Mouse (Mus musculus) C2C12 (cell line): ENCODE results near the gene Gstm2. TPM values are rescaled to one million over a fixed set of nuclear protein-coding genes. Genes with fewer than 3 reads are reported as not detected.
"Not testable (repeated sequence)": the region's sequence is repeated elsewhere in the genome, so short reads cannot be mapped to it uniquely, and the experiment has no call there.

Experiments used
- H3K27me3 ChIP-seq: one replicate; pipeline ENCODE4 v1.6.1; 2011; ENCODE audit not compliant: control insufficient read depth, insufficient read depth, insufficient read length
- H3K36me3 ChIP-seq: one replicate; pipeline ENCODE4 v1.6.1; 2011; ENCODE audit not compliant: control insufficient read depth, insufficient read depth
- H3K4me3 ChIP-seq: one replicate; pipeline ENCODE4 v1.5.1; 2011; ENCODE audit warnings: mild to moderate bottlenecking, control low read depth; ENCODE audit not compliant: poor library complexity, insufficient read depth, severe bottlenecking
- H3K79me2 ChIP-seq: one replicate; pipeline ENCODE4 v1.6.1; 2011; ENCODE audit not compliant: control insufficient read depth, insufficient read depth
- H3K79me3 ChIP-seq: one replicate; pipeline ENCODE4 v1.6.1; 2011; ENCODE audit warnings: low read depth, control low read depth
- H3ac ChIP-seq: one replicate; pipeline ENCODE3; 2011; ENCODE audit warnings: low read depth; ENCODE audit not compliant: control insufficient read depth, insufficient read length
- CEBPB ChIP-seq: IDR thresholded peaks from one replicate; pipeline ENCODE4 v1.6.1; 2011; ENCODE audit warnings: low read depth, mild to moderate bottlenecking, control low read depth, moderate library complexity
- CTCF ChIP-seq: IDR thresholded peaks from one replicate; pipeline ENCODE4 v1.5.1; 2011; ENCODE audit not compliant: control insufficient read depth, insufficient read depth, insufficient read length
- FOSL1 ChIP-seq: IDR thresholded peaks from one replicate; pipeline ENCODE4 v1.8.0; 2011; ENCODE audit warnings: mild to moderate bottlenecking, low read length; ENCODE audit not compliant: poor library complexity, insufficient read depth, severe bottlenecking
- MAX ChIP-seq: IDR thresholded peaks from one replicate; pipeline ENCODE4 v1.6.1; 2011; ENCODE audit warnings: mild to moderate bottlenecking, control low read depth
- MYOD1 ChIP-seq: IDR thresholded peaks from one replicate; pipeline ENCODE4 v1.6.1; 2011; ENCODE audit warnings: low read depth; ENCODE audit not compliant: control insufficient read depth, insufficient read length
- MYOG ChIP-seq: IDR thresholded peaks from one replicate; pipeline ENCODE4 v1.6.1; 2011; ENCODE audit not compliant: control insufficient read depth, insufficient read length; ENCODE audit errors: extremely low read depth
- USF1 ChIP-seq: IDR thresholded peaks from one replicate; pipeline ENCODE4 v1.6.1; 2011; ENCODE audit warnings: low read depth, mild to moderate bottlenecking, control low read depth, moderate library complexity
- polyA plus RNA-seq: library from polyadenylated mRNA; unstranded; fragments of >200 nt; fragmentation: generic; extraction: Trizol; gene quantifications from one replicate; pipeline ENCODE4 v1.2.1, GENCODE M21; 2012; ENCODE audit warnings: missing spikeins

The Gstm2 gene
- polyA plus RNA-seq, 1 experiment = 7.7 TPM

DNA sequence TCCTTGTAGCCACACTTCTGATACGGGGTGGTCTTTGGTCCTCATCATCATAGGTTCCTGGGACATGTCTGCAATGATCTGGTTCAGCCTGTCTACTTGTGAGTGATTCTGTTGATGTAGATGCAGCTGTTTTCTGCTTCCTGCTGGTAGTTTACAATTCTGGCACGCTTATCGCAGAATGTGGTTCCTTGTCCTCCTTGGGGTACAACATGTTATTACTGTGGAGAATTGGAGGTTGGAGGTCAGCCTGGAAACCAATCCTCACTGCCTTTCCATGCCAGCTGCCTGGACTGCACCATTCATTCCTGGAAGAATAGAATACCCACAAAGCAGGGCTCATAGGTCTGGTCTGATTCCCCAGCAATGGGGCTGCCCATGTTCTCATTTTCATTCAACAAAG lies 13.2 kb upstream of the Gstm2 start:
- Histone ChIP-seq H3ac (no peak overlapping the region), H3K79me2 (no peaks in the 10 kb centered on the region), H3K79me3 (no peaks in the 10 kb centered on the region), H3K27me3 (peaks cover 3% of the 10 kb centered on the region), H3K36me3 (no peaks in the 10 kb centered on the region), H3K4me3 (no peak overlapping the region)
- TF ChIP-seq MYOD1 (no peak), MAX (no peak), CEBPB (no peak)

DNA sequence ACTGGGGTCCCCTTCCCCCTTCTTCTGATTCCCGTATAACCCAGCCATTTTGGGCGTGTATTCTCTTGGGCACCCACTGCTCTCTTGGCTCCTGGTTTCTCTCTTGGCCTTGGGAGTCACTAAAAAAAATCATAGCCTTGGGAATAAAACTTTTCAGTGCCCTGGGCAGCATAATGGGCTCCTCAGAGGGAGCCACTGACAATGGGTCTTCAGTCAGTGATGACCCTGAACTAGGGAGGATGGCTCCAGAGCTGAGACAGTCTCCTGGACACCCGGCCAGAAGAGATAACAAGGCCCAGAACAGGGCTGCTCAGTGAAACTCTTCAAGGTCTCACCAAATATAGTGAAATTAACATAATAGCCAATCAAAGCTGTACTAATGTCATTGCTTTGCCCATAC lies 12.3 kb upstream of the Gstm2 start:
- Histone ChIP-seq H3K79me2 (no peaks in the 10 kb centered on the region), H3ac (no peak overlapping the region), H3K27me3 (peaks cover 3% of the 10 kb centered on the region), H3K36me3 (no peaks in the 10 kb centered on the region), H3K4me3 (no peak overlapping the region), H3K79me3 (no peaks in the 10 kb centered on the region)
- no peak for TF ChIP-seq MYOD1
- no peak for TF ChIP-seq CTCF
- no peak for TF ChIP-seq CEBPB
- no peak for TF ChIP-seq MYOG

DNA sequence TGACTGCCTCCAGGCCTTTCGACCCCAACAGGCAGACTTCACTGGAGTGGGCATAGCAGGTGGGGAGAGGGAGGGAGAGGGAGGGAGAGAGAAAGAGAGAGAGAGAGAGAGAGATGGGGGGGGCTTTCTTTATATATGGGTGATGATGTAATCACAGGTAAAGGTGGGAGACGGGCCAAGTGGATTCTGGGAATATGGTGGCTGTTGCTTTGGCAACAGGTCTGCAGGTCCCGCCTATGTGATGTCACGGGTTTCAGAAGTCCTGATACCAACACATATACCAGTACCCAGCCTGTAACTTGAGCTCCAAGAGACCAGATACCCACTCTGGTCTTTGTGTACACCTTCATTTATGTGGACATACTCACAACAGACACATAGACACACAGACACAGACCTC lies 10.3 kb upstream of the Gstm2 start:
- H3K79me2 ChIP-seq = no peaks in the 10 kb centered on the region
- no peak overlapping the region for H3ac ChIP-seq
- no peaks in the 10 kb centered on the region for H3K79me3 ChIP-seq
- no peaks in the 10 kb centered on the region for H3K27me3 ChIP-seq
- TF ChIP-seq CTCF = no peak
- TF ChIP-seq MYOG = no peak
- TF ChIP-seq FOSL1 = no peak
- TF ChIP-seq USF1 = no peak
- no peak for TF ChIP-seq CEBPB
- TF ChIP-seq MAX = no peak
- TF ChIP-seq MYOD1 = no peak
- H3K4me3 ChIP-seq = no peak overlapping the region
- no peaks in the 10 kb centered on the region for H3K36me3 ChIP-seq

DNA sequence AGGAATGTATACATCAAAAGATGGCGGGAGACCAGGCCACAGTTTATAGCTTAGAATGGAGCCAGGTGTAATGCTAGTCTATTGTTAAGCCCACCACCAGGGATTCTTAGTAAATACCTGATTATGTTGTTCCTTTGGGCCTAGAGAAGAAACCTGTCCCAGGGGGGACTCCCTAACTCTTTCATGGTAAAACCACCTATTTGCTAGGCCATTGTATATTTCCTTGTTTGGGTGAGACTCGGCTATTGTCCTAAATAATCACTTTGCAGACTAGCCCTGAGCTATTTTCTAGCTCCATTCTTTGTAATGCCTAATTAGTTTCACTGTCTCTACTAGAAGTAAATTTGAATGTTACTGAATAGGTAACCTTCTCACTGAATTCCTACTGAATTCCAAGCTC lies 9.7 kb upstream of the Gstm2 start:
- H3ac ChIP-seq, H3K36me3 ChIP-seq, H3K79me3 ChIP-seq, H3K4me3 ChIP-seq, H3K27me3 ChIP-seq, H3K79me2 ChIP-seq: not testable (repeated sequence)

DNA sequence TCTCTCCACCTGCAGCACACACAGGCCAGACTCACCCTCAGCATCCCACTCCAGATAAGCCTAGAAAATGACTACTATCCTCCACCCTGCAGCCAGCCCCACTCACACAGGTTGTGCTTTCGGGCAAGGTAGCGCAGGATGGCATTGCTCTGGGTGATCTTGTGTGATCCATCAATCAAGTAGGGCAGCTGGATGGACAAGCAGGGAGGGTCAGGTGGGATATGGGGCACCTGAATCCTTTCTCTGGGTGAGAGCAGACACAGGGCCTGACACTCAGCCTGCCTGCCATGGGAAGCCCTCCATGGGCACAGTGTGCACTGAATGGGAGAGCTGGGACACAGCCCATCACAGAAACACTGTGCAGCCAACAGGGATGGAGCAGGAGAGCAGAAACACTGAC lies 1.1 kb downstream of the Gstm2 start:
- not testable (repeated sequence) for H3ac ChIP-seq, H3K79me3 ChIP-seq, H3K79me2 ChIP-seq, H3K36me3 ChIP-seq, H3K4me3 ChIP-seq
- H3K27me3 ChIP-seq = peaks cover 20% of the 10 kb centered on the region

DNA sequence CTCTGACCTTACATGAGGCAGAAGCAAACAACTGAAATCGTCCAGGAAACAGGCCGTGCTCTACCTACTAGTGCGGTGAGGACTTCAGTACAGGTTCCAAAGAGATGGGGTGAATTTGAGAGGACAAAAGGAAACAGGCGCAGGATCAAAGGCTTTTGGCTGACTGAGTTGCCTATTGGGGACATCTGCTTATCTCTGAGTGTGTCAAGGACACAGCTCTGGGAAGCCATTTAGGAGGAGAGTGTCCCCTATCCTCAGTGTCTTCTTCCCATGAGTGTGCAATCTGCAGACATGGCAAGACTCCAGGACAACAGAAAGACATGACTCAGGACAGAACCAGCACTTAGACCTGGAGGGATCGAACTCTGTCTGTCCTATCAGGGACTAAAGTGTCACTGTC lies 1.8 kb downstream of the Gstm2 start:
- Histone ChIP-seq H3K36me3 (no peaks in the 10 kb centered on the region), H3K27me3 (peaks cover 23% of the 10 kb centered on the region), H3K79me2 (no peaks in the 10 kb centered on the region), H3K79me3 (no peaks in the 10 kb centered on the region), H3ac (no peak overlapping the region), H3K4me3 (no peak overlapping the region)
- TF ChIP-seq CEBPB = no peak
- no peak for TF ChIP-seq CTCF
- TF ChIP-seq MAX = no peak
- no peak for TF ChIP-seq USF1
- TF ChIP-seq MYOD1 = no peak
- no peak for TF ChIP-seq FOSL1
- no peak for TF ChIP-seq MYOG

DNA sequence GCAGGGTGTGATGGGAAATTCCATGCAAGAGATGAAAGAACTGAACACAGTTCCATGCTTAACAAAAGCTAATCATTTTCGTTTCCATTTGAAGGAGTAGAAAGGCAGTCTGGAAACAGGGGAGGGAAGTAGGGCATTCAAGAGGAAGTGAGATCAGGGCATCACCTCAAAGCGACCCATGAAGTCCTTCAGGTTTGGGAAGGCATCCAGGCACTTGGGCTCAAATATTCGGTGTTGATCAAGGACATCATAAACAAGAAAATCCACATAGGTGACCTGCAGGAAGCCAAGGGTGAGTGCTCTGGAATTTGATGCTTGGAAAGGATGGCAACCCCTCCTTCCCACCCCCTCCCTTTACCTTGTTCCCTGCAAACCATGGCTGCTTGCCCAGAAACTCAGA lies 2.5 kb downstream of the Gstm2 start:
- TF ChIP-seq MAX = no peak
- TF ChIP-seq MYOG = no peak
- no peak for TF ChIP-seq USF1
- TF ChIP-seq MYOD1 = no peak
- no peak for TF ChIP-seq CTCF
- TF ChIP-seq FOSL1 = no peak
- TF ChIP-seq CEBPB = no peak
- H3K36me3 ChIP-seq = no peaks in the 10 kb centered on the region
- H3K4me3 ChIP-seq = no peak overlapping the region
- peaks cover 25% of the 10 kb centered on the region for H3K27me3 ChIP-seq
- H3ac ChIP-seq = no peak overlapping the region
- no peaks in the 10 kb centered on the region for H3K79me2 ChIP-seq
- no peaks in the 10 kb centered on the region for H3K79me3 ChIP-seq
